Mouse (Mus musculus) CD4-positive helper T cell, adult 2 months (primary cell): ENCODE data around the gene Hist1h3f.

Experiments
- DNase-seq: peaks from one replicate; pipeline ENCODE4 v3.0.0-alpha.2; 2012; ENCODE audit warnings: low read depth, missing footprints, low spot score

Gene Hist1h3f

GRCm38 (mm10) chr13:23561883-23562659 is 18.2 kb downstream of the Hist1h3f start, which contains the start of gene Hist1h3e:
Gene Hist1h3e, minus strand, starts transcription at chr13:23562369.
- peak; percentile 97 for DNase-seq

GRCm38 (mm10) chr13:23562699-23563462 is 19.0 kb downstream of the Hist1h3f start:
- peak; percentile 67 for DNase-seq

- no peak for DNase-seq
Observed at GRCm38 (mm10) chr13:23564482-23564881, 20.6 kb downstream of the Hist1h3f start.

- peak; percentile 31 for DNase-seq
Observed at GRCm38 (mm10) chr13:23570261-23571021, 26.6 kb downstream of the Hist1h3f start.

GRCm38 (mm10) chr13:23571022-23571503 is 27.2 kb downstream of the Hist1h3f start, which contains the start of the genes Hist1h2ae and Hist1h2bg:
Gene Hist1h2ae, minus strand, starts transcription at chr13:23571220.
Gene Hist1h2bg, plus strand, starts transcription at chr13:23571396.
- DNase-seq: peak; percentile 93

- DNase-seq: peak; percentile 40
Observed at GRCm38 (mm10) chr13:23571504-23572217, 27.8 kb downstream of the Hist1h3f start.

- no peak for DNase-seq
Observed at GRCm38 (mm10) chr13:23572218-23573033, 28.6 kb downstream of the Hist1h3f start.

GRCm38 (mm10) chr13:23573034-23573897 is 29.4 kb downstream of the Hist1h3f start:
- peak; percentile 28 for DNase-seq

GRCm38 (mm10) chr13:23573898-23574524 is 30.2 kb downstream of the Hist1h3f start, which contains the start of the genes Hist1h2bf and Hist1h2ad:
Gene Hist1h2bf, minus strand, starts transcription at chr13:23574196.
Gene Hist1h2ad, plus strand, starts transcription at chr13:23574381.
- DNase-seq: peak; percentile 96

GRCm38 (mm10) chr13:23574546-23575170 is 30.8 kb downstream of the Hist1h3f start:
- DNase-seq: peak; percentile 53

- peak; percentile 77 for DNase-seq
Observed at GRCm38 (mm10) chr13:23575271-23575851, 31.5 kb downstream of the Hist1h3f start, which contains the start of gene Hist1h3d. Gene Hist1h3d, plus strand, starts transcription at chr13:23575763.

GRCm38 (mm10) chr13:23575864-23576313 is 32.0 kb downstream of the Hist1h3f start:
- peak; percentile 25 for DNase-seq

- no peak for DNase-seq
Observed at GRCm38 (mm10) chr13:23576351-23576881, 32.6 kb downstream of the Hist1h3f start.

GRCm38 (mm10) chr13:23576906-23577639 is 33.2 kb downstream of the Hist1h3f start:
- DNase-seq: no peak

GRCm38 (mm10) chr13:23577835-23578234 is 34.0 kb downstream of the Hist1h3f start:
- DNase-seq: no peak
